Mouse (Mus musculus) kidney, embryonic 16.5 days (tissue): Measurements from ENCODE around the gene Rnf150. TPM values are rescaled to one million over a fixed set of nuclear protein-coding genes. Genes with fewer than 3 reads are reported as not detected.

Experiments
- ATAC-seq: fragments of 200-750 bp; cut with Nextera tagmentation; 2 replicates; pipeline ENCODE4 v1.8.0; 2017; ENCODE audit warnings: moderate TSS enrichment; ENCODE audit not compliant: low FRiP score, low TSS enrichment
- H3K27ac ChIP-seq: fragments of 300-500 bp; sonication (generic); 2 replicates; pipeline ENCODE4 v1.5.1; 2014; ENCODE audit warnings: low read length
- H3K27me3 ChIP-seq: fragments of 300-500 bp; sonication (generic); 2 replicates; pipeline ENCODE4 v1.6.1; 2014; ENCODE audit warnings: low read length, control low read depth, mixed read lengths; ENCODE audit not compliant: insufficient read depth
- H3K36me3 ChIP-seq: fragments of 300-500 bp; sonication (generic); 2 replicates; pipeline ENCODE4 v1.6.1; 2014; ENCODE audit warnings: low read length, control low read depth, mixed read lengths; ENCODE audit not compliant: insufficient read depth
- H3K4me1 ChIP-seq: fragments of 300-500 bp; sonication (generic); 2 replicates; pipeline ENCODE4 v1.6.1; 2014; ENCODE audit warnings: low read length, control low read depth, mixed read lengths; ENCODE audit not compliant: insufficient read depth
- H3K4me2 ChIP-seq: fragments of 300-500 bp; sonication (generic); replicated peaks from 2 replicates; pipeline ENCODE4 v1.6.1; 2014; ENCODE audit warnings: low read depth, low read length
- H3K4me3 ChIP-seq: fragments of 300-500 bp; sonication (generic); 2 replicates; pipeline ENCODE4 v1.5.1; 2014; ENCODE audit warnings: mild to moderate bottlenecking, low read length
- H3K9ac ChIP-seq: fragments of 300-500 bp; sonication (generic); replicated peaks from 2 replicates; pipeline ENCODE4 v1.6.1; 2014; ENCODE audit warnings: low read length
- H3K9me3 ChIP-seq: fragments of 300-500 bp; sonication (generic); 2 replicates; pipeline ENCODE4 v1.6.1; 2016; ENCODE audit warnings: low read length, control low read depth
- WGBS: fragments of 180-500 bp; shearing (Covaris S2); extraction: QIAGEN DNeasy Blood & Tissue Kit; methylation state at CpG from one replicate; pipeline ENCODE4 v1.1.7; 2014; 5-methylcytosine and 5-hydroxymethylcytosine counted together
- polyA plus RNA-seq: library from polyadenylated mRNA; unstranded; fragments of >200 nt; fragmentation: Nextera tagmentation; extraction: Ambion mirVana; gene quantifications from 2 replicates; pipeline ENCODE4 v1.2.1, GENCODE M21; 2015

The Rnf150 gene
- polyA plus RNA-seq, 1 experiment from 2014 or later = 2.0 TPM

GRCm38 (mm10) chr8:83135086-83135485 is 271.9 kb downstream of the Rnf150 start:
- Histone ChIP-seq H3K9me3 (no peaks in the 10 kb centered on the region), H3K9ac (no peak overlapping the region), H3K27ac (no peak overlapping the region), H3K4me3 (no peak overlapping the region), H3K4me1 (no peaks in the 10 kb centered on the region; the same call in 1 of the 2 replicates), H3K27me3 (no peaks in the 10 kb centered on the region), H3K4me2 (no peak overlapping the region), H3K36me3 (no peaks in the 10 kb centered on the region)
- 45% methylated on average over 2 of the region's 2 CpGs for WGBS
- ATAC-seq = no peak

DNA sequence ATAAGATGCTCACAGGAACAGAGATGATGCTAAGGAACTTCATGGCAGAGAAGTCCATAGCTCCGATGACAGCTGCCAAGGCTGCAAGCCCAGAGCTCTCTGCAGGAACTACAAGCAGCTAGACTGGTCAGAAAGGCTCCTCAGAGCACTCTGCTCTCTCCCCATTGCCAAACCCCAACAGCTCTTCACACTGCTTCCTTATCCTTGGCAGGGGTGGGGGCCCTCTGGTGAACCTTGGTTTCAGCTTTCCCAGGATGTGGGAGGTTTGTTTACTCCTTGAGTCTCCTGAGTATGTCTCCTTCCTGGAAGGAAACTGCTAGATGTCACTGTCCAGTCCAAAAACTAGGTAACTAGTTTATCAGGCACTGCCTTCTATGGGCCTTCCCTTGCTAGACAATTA is 276.9 kb downstream of the Rnf150 start:
- Histone ChIP-seq H3K9ac (no peak overlapping the region), H3K4me2 (no peak overlapping the region), H3K9me3 (no peaks in the 10 kb centered on the region), H3K36me3 (no peaks in the 10 kb centered on the region), H3K27ac (no peak overlapping the region), H3K4me1 (no peaks in the 10 kb centered on the region; the same call in 1 of the 2 replicates), H3K27me3 (no peaks in the 10 kb centered on the region), H3K4me3 (no peak overlapping the region)
- no peak for ATAC-seq
- 63% methylated on average over 1 of the region's 1 CpGs for WGBS

DNA sequence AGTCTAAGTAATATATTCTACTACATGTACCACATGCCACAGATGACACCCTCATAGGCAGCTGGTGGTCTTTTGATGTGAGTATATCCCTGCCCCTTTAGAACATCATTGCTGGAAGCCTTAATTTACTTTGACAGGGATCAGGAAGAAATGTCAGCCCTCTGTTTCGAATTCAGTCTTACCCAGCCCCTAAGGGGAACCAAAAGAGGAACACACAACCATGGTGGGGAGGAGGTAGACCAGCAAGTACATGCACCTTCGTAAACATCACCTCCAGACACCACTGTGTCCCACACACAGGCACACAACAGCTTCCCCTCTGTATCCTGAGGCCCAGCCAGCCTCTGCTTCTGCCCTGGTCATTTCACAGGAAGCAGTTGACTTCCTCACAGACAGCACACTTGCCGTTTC is 277.6 kb downstream of the Rnf150 start:
- Histone ChIP-seq H3K27ac (no peak overlapping the region), H3K4me2 (no peak overlapping the region), H3K27me3 (no peaks in the 10 kb centered on the region), H3K9ac (no peak overlapping the region), H3K4me1 (no peaks in the 10 kb centered on the region), H3K36me3 (no peaks in the 10 kb centered on the region), H3K9me3 (no peaks in the 10 kb centered on the region), H3K4me3 (no peak overlapping the region)
- 68% methylated on average over 3 of the region's 3 CpGs for WGBS
- no peak for ATAC-seq

Other genes with a start within 250 kb of the Rnf150 start
- 74.0 and 75.1 TPM in 2 replicates for gene Zfp330, start 89.2 kb upstream of the Rnf150 start, polyA plus RNA-seq